Mouse (Mus musculus): ENCODE measurements at regions not wholly inside any gene's neighbourhood (a gene's known extent, or its start where the extent isn't known, plus 50 kb on each side); places are given as distances from the start of the nearest gene placed in this dataset.

- no peak for TF ChIP-seq CTCF (IDR thresholded peaks at IDR 0.05; ENCODE audit: extremely low read depth, insufficient read depth, insufficient read length, insufficient replicate concordance)
- no peak for TF ChIP-seq POLR2A (IDR thresholded peaks at IDR 0.05; ENCODE audit: low read depth, low read length)
These were observed 1854.9 kb downstream of the 9330182O14Rik start for GRCm38 (mm10) chr15:41989065-41989464.
